Mouse (Mus musculus) midbrain, embryonic 10.5 days (tissue): ENCODE measurements around the gene Tiam1. TPM values are rescaled to one million over a fixed set of nuclear protein-coding genes. Genes with fewer than 3 reads are reported as not detected.

Experiments
- polyA plus RNA-seq: library from polyadenylated mRNA; unstranded; fragments of >200 nt; fragmentation: Nextera tagmentation; extraction: Ambion mirVana; gene quantifications from 2 replicates; pipeline ENCODE4 v1.2.1, GENCODE M21; 2016

The Tiam1 gene
- polyA plus RNA-seq, 1 experiment from 2014 or later: 13.8 TPM

Other genes with a start within 250 kb of the Tiam1 start
- 1,095 and 1,127 TPM in 2 replicates for gene Sod1, start 77.0 kb upstream of the Tiam1 start, polyA plus RNA-seq
- gene Scaf4, start 140.7 kb upstream of the Tiam1 start, polyA plus RNA-seq: 34.6 and 35.7 TPM in 2 replicates
- gene Hunk, start 242.2 kb upstream of the Tiam1 start, polyA plus RNA-seq: 11.8 and 11.9 TPM in 2 replicates